Mouse (Mus musculus) forebrain, embryonic 16.5 days (tissue): ENCODE measurements at regions not wholly inside any gene's neighbourhood (a gene's known extent, or its start where the extent isn't known, plus 50 kb on each side); places are given as distances from the start of the nearest gene placed in this dataset.
A peak's percentile ranks its signal among the peaks of the same experiment; 100 is the strongest.

ENCODE experiments used
- ATAC-seq: fragments of 200-750 bp; cut with Nextera tagmentation; 2 replicates; pipeline ENCODE4 v1.8.0; 2017; ENCODE audit warnings: mild to moderate bottlenecking, moderate library complexity
- H3K27ac ChIP-seq: fragments of 300-500 bp; sonication (generic); 2 replicates; pipeline ENCODE4 v1.5.1; 2014; ENCODE audit warnings: low read length, control low read depth
- H3K27me3 ChIP-seq: fragments of 300-500 bp; sonication (generic); replicated peaks from 2 replicates; pipeline ENCODE4 v1.6.1; 2014; ENCODE audit warnings: low read length; ENCODE audit not compliant: control insufficient read depth, insufficient read depth
- H3K36me3 ChIP-seq: fragments of 300-500 bp; sonication (generic); 2 replicates; pipeline ENCODE4 v1.6.1; 2014; ENCODE audit not compliant: control insufficient read depth, insufficient read depth
- H3K4me1 ChIP-seq: fragments of 300-500 bp; sonication (generic); replicated peaks from 2 replicates; pipeline ENCODE4 v1.6.1; 2014; ENCODE audit warnings: low read length; ENCODE audit not compliant: control insufficient read depth, insufficient read depth
- H3K4me2 ChIP-seq: fragments of 300-500 bp; sonication (generic); 2 replicates; pipeline ENCODE4 v1.6.1; 2014; ENCODE audit warnings: mild to moderate bottlenecking, low read length, control low read depth
- H3K4me3 ChIP-seq: fragments of 300-500 bp; sonication (generic); replicated peaks from 2 replicates; pipeline ENCODE4 v1.5.1; 2014; ENCODE audit warnings: mild to moderate bottlenecking, low read length, control low read depth
- H3K9ac ChIP-seq: fragments of 300-500 bp; sonication (generic); replicated peaks from 2 replicates; pipeline ENCODE4 v1.6.1; 2014; ENCODE audit warnings: low read depth, low read length, control low read depth
- H3K9me3 ChIP-seq: fragments of 300-500 bp; sonication (generic); 2 replicates; pipeline ENCODE4 v1.6.1; 2016; ENCODE audit warnings: low read length; ENCODE audit not compliant: control insufficient read depth
- WGBS: fragments of 180-500 bp; shearing (Covaris S2); extraction: QIAGEN DNeasy Blood & Tissue Kit; methylation state at CpG from one replicate; pipeline ENCODE4 v1.1.7; 2014; 5-methylcytosine and 5-hydroxymethylcytosine counted together

- Histone ChIP-seq H3K9me3 (no peaks in the 10 kb centered on the region), H3K27ac (no peak overlapping the region), H3K36me3 (no peaks in the 10 kb centered on the region), H3K4me1 (peaks cover under 1% of the 10 kb centered on the region; the same call in 1 of the 2 replicates), H3K4me3 (no peak overlapping the region), H3K4me2 (no peak overlapping the region), H3K9ac (no peak overlapping the region), H3K27me3 (no peaks in the 10 kb centered on the region)
- ATAC-seq: no peak
- 70% methylated on average over 2 of the region's 2 CpGs for WGBS
Observed at GRCm38 (mm10) chr12:25166525-25166924, 69.6 kb upstream of the Id2 start.

- Histone ChIP-seq H3K4me1 (peaks cover 3% of the 10 kb centered on the region; the same call in 1 of the 2 replicates), H3K9ac (no peak overlapping the region), H3K4me2 (no peak overlapping the region), H3K4me3 (no peak overlapping the region), H3K27ac (no peak overlapping the region), H3K36me3 (no peaks in the 10 kb centered on the region), H3K9me3 (no peaks in the 10 kb centered on the region), H3K27me3 (no peaks in the 10 kb centered on the region)
- ATAC-seq: no peak
- 85% methylated on average over 3 of the region's 3 CpGs for WGBS
Observed at GRCm38 (mm10) chr12:25165650-25166049, 68.7 kb upstream of the Id2 start.

DNA sequence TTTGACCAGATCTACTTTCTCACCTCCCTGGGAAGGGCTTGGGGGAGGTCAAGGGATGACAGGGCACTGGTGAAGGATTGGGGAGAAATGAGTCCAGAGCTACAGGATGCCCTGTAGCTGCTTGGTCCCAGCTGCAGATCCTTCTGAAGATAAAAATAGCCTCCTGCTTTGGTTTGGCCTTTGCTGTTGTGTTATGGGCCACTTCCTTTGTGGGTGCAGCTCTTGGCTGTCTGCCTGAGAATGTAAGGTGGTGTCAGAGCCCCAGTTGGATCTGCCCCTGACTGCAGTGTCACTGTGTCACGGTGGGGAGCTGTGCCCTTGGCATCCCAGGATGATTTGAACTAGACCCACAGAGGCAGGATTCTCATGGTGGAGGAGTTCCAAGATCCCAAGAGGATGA, 67.8 kb upstream of the Id2 start:
- no peak for ATAC-seq
- Histone ChIP-seq H3K9me3 (no peaks in the 10 kb centered on the region), H3K9ac (no peak overlapping the region), H3K27me3 (no peaks in the 10 kb centered on the region), H3K4me1 (peaks cover 3% of the 10 kb centered on the region; the same call in 1 of the 2 replicates), H3K4me3 (no peak overlapping the region), H3K27ac (no peak overlapping the region), H3K4me2 (no peak overlapping the region), H3K36me3 (no peaks in the 10 kb centered on the region)
- WGBS: 86% methylated on average over 1 of the region's 1 CpGs

- no peaks in the 10 kb centered on the region for H3K9me3 ChIP-seq
- no peak overlapping the region for H3K4me3 ChIP-seq
- H3K36me3 ChIP-seq: no peaks in the 10 kb centered on the region
- no peaks in the 10 kb centered on the region for H3K27me3 ChIP-seq
- H3K27ac ChIP-seq: no peak overlapping the region
- H3K4me2 ChIP-seq: no peak overlapping the region
- H3K4me1 ChIP-seq: peaks cover 3% of the 10 kb centered on the region; the same call in 1 of the 2 replicates
- no peak for ATAC-seq
- WGBS: 14% methylated on average over 6 of the region's 6 CpGs
- H3K9ac ChIP-seq: no peak overlapping the region
Observed at GRCm38 (mm10) chr12:25163541-25163940, 66.6 kb upstream of the Id2 start.

GRCm38 (mm10) chr12:25162843-25163242, 65.9 kb upstream of the Id2 start:
- Histone ChIP-seq H3K27ac (no peak overlapping the region), H3K9ac (no peak overlapping the region), H3K9me3 (no peaks in the 10 kb centered on the region), H3K4me2 (no peak overlapping the region), H3K27me3 (no peaks in the 10 kb centered on the region), H3K4me1 (peaks cover 3% of the 10 kb centered on the region; the same call in 1 of the 2 replicates), H3K4me3 (no peak overlapping the region), H3K36me3 (no peaks in the 10 kb centered on the region)
- 87% methylated on average over 6 of the region's 6 CpGs for WGBS
- ATAC-seq: no peak

- no peak for ATAC-seq
- 78% methylated on average over 6 of the region's 6 CpGs for WGBS
- H3K4me3 ChIP-seq: no peak overlapping the region
Observed at GRCm38 (mm10) chr12:25161939-25162338, 65.0 kb upstream of the Id2 start.

DNA sequence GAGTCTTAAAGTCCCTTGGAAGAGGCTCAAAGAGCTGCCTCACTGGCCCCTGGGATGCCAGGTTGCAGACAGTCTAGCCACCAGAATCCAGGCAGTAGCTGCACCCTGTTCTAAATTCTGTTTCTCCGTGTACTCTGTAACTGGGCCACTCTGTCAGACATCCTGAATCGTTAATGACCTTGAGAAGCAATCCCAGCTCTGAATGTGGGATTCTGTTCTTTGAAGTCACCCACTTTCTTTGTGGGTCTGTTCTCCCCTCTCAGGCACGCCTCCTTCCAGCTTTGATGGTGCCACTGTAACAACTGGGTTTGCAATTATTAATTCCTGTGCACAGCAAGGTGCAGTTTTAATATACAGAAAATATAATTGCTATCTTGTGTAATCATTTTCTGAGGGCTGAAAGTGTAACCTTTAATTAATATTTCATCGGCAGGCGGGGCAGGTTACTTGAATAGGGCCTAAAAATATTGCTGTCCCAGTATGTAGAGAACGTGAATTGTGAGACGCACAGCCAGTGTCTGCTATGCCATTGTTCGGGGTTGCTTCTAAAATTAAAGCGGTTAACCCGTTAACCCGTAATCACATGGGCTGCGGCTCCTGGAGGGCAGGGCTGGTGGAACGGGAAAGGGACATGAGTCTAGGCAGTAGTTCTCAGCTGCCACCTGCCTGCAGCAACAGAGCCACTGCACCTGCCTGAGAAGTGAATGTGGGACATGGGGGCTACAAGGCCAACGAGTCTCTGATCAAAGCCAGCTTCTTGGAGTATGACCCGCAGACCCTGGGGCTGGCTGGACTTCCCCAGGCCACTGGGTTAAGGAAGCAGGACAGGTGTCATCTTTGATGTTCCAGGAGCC, 64.3 kb upstream of the Id2 start:
- Histone ChIP-seq H3K4me1 (peaks cover 3% of the 10 kb centered on the region; the same call in 1 of the 2 replicates), H3K4me2 (no peak overlapping the region), H3K27ac (no peak overlapping the region), H3K36me3 (no peaks in the 10 kb centered on the region), H3K9me3 (no peaks in the 10 kb centered on the region), H3K9ac (no peak overlapping the region), H3K4me3 (no peak overlapping the region), H3K27me3 (no peaks in the 10 kb centered on the region)
- peak; percentile 45 for ATAC-seq
- 42% methylated on average over 15 of the region's 15 CpGs for WGBS

More at GRCm38 (mm10) chr12:25161939-25162338, 65.0 kb upstream of the Id2 start:
- H3K27ac ChIP-seq: no peak overlapping the region
- no peaks in the 10 kb centered on the region for H3K36me3 ChIP-seq
- H3K4me1 ChIP-seq: peaks cover 3% of the 10 kb centered on the region; the same call in 1 of the 2 replicates
- H3K27me3 ChIP-seq: no peaks in the 10 kb centered on the region
- no peak overlapping the region for H3K4me2 ChIP-seq
- H3K9ac ChIP-seq: no peak overlapping the region
- H3K9me3 ChIP-seq: no peaks in the 10 kb centered on the region

- 92% methylated on average over 6 of the region's 6 CpGs for WGBS
- no peak for ATAC-seq
Observed at GRCm38 (mm10) chr12:25159091-25159490, 62.2 kb upstream of the Id2 start.

GRCm38 (mm10) chr12:25157238-25157637, 60.3 kb upstream of the Id2 start:
- WGBS: 91% methylated on average over 5 of the region's 5 CpGs

More at GRCm38 (mm10) chr12:25159091-25159490, 62.2 kb upstream of the Id2 start:
- H3K36me3 ChIP-seq: no peaks in the 10 kb centered on the region
- peaks cover 3% of the 10 kb centered on the region; the same call in 1 of the 2 replicates for H3K4me1 ChIP-seq
- no peak overlapping the region for H3K27ac ChIP-seq
- no peaks in the 10 kb centered on the region for H3K27me3 ChIP-seq
- no peak overlapping the region for H3K4me3 ChIP-seq
- no peak overlapping the region for H3K9ac ChIP-seq
- H3K9me3 ChIP-seq: no peaks in the 10 kb centered on the region
- H3K4me2 ChIP-seq: no peak overlapping the region

More at GRCm38 (mm10) chr12:25157238-25157637, 60.3 kb upstream of the Id2 start:
- H3K9ac ChIP-seq: no peak overlapping the region
- H3K4me1 ChIP-seq: 0 out of 2 replicates have a peak, but pooled peaks cover 3% of the 10 kb centered on the region
- H3K36me3 ChIP-seq: no peaks in the 10 kb centered on the region
- no peak overlapping the region for H3K4me3 ChIP-seq
- no peaks in the 10 kb centered on the region for H3K27me3 ChIP-seq
- no peak overlapping the region for H3K27ac ChIP-seq
- H3K4me2 ChIP-seq: no peak overlapping the region
- H3K9me3 ChIP-seq: no peaks in the 10 kb centered on the region
- no peak for ATAC-seq
